In genomic region chr19:5662310-5662709, GRCm38 (mm10) we compare ENCODE assay signal across 8 mouse cellular contexts. TPM values are rescaled to one million over a fixed set of nuclear protein-coding genes. Genes with fewer than 3 reads are reported as not detected.
DNase-seq lines count a peak whose midpoint lies in the region; ATAC-seq and TF ChIP-seq lines count a peak whose summit lies in the region.

No protein-coding gene starts in this region.

- no peaks in the 10 kb centered on the region for H3K27me3 ChIP-seq in forebrain, embryonic 15.5 days
- no peaks in the 10 kb centered on the region for H3K27me3 ChIP-seq in liver, embryonic 15.5 days
- H3K27me3 ChIP-seq in splenic B cell, adult 2 months (ENCODE audit: control insufficient read depth, insufficient read depth, low read length, poor library complexity, severe bottlenecking) = no peaks in the 10 kb centered on the region

- H3K27ac ChIP-seq in left cerebral cortex, adult 2 months = peak overlapping the region; percentile 76; the same call in 1 of the 2 replicates
- H3K27ac ChIP-seq in forebrain, embryonic 15.5 days (replicated peaks) = 0 out of 2 replicates have a peak overlapping the region, but pooled peaks have one; percentile 39
- H3K27ac ChIP-seq in liver, embryonic 15.5 days (replicated peaks) = peak overlapping the region; percentile 98

- H3K4me2 ChIP-seq in forebrain, embryonic 15.5 days (replicated peaks) = peak overlapping the region; percentile 55; the same call in 1 of the 2 replicates
- peak overlapping the region; percentile 89 for H3K4me2 ChIP-seq in liver, embryonic 15.5 days

- H3K9me3 ChIP-seq in forebrain, embryonic 15.5 days = no peaks in the 10 kb centered on the region
- H3K9me3 ChIP-seq in liver, embryonic 15.5 days (replicated peaks) = no peaks in the 10 kb centered on the region

- intact Hi-C loops in left cerebral cortex, adult 2 months (cut with DNase I) = loop anchor here (2.0 kb wide), 1 partner anchor 66 kb away; the partner anchor contains the start of gene Fam89b
- intact Hi-C loops in left cerebral cortex, postnatal 4 days (cut with DNase I) = no loop called here

- H3K9ac ChIP-seq in forebrain, embryonic 15.5 days (replicated peaks) = no peak overlapping the region
- H3K9ac ChIP-seq in liver, embryonic 15.5 days = peak overlapping the region; percentile 87

- peaks cover 29% of the 10 kb centered on the region for H3K36me3 ChIP-seq in forebrain, embryonic 15.5 days
- H3K36me3 ChIP-seq in liver, embryonic 15.5 days (replicated peaks) = peaks cover 64% of the 10 kb centered on the region
- peaks cover 23% of the 10 kb centered on the region for H3K36me3 ChIP-seq in splenic B cell, adult 2 months (ENCODE audit: control insufficient read depth, insufficient read depth, low read length, poor library complexity, severe bottlenecking)

- ATAC-seq in forebrain, embryonic 15.5 days (replicated peaks) = no peak
- ATAC-seq in liver, embryonic 15.5 days (ENCODE audit: insufficient read depth) = no peak

- peak overlapping the region; percentile 47 for H3K4me3 ChIP-seq in left cerebral cortex, adult 2 months
- H3K4me3 ChIP-seq in forebrain, embryonic 15.5 days = peak overlapping the region; percentile 41
- peak overlapping the region; percentile 78 for H3K4me3 ChIP-seq in liver, embryonic 15.5 days (replicated peaks)

- no peak for TF ChIP-seq CTCF in left cerebral cortex, adult 2 months (IDR thresholded peaks at IDR 0.05)

- WGBS in forebrain, embryonic 15.5 days = 83% methylated on average over 8 of the region's 8 CpGs
- 54% methylated on average over 8 of the region's 8 CpGs for WGBS in liver, embryonic 15.5 days (ENCODE audit: insufficient replicate concordance)

- peaks cover 16% of the 10 kb centered on the region for H3K4me1 ChIP-seq in forebrain, embryonic 15.5 days
- H3K4me1 ChIP-seq in liver, embryonic 15.5 days (replicated peaks) = peaks cover 79% of the 10 kb centered on the region

- DNase-seq in left cerebral cortex, adult 2 months (ENCODE audit: extremely low spot score in 1 of 2, low spot score in 2 of 2) = no peak
- DNase-seq in left cerebral cortex, postnatal 4 days = no peak
- peak; percentile 91 for DNase-seq in splenic B cell, adult 2 months (ENCODE audit: low read depth, low spot score)
- no peak for DNase-seq in c-Kit-positive CD71-positive TER-119-positive erythroid progenitor cells, embryonic 14.5 days (ENCODE audit: low spot score)
- no peak for DNase-seq in cerebellum, postnatal 4 days (ENCODE audit: low spot score in 2 of 2)
- DNase-seq in gastrocnemius, postnatal 25 days = no peak

RNA-seq across cellular contexts. Expression of gene Sipa1, which starts 1.2 kb away (rescaled TPM):
- 10 to 100 TPM; 18.2 to 19.0 TPM for total RNA-seq in left cerebral cortex, adult 2 months (2021)
- 10 to 100 TPM; 31.1 to 33.3 TPM for total RNA-seq in left cerebral cortex, postnatal 4 days (2021)
- 14.1 and 15.5 TPM in 2 replicates for polyA plus RNA-seq in forebrain, embryonic 15.5 days (2015; fragmentation: Nextera tagmentation; extraction: Ambion mirVana)
- 28.2 and 32.5 TPM in 2 replicates for polyA plus RNA-seq in liver, embryonic 15.5 days (2015; fragmentation: Nextera tagmentation; extraction: Ambion mirVana)
- 10 to 100 TPM in 1 of 2 experiments, 1 to 10 TPM in 1; 10.0 to 11.5 TPM for total RNA-seq in gastrocnemius, postnatal 25 days (2021)

RNA-seq across cellular contexts. Expression of gene Rela, which starts 25.0 kb away (rescaled TPM):
- total RNA-seq in left cerebral cortex, adult 2 months (2021) = 10 to 100 TPM; 23.4 to 25.4 TPM
- 10 to 100 TPM; 29.6 to 34.8 TPM for total RNA-seq in left cerebral cortex, postnatal 4 days (2021)
- polyA plus RNA-seq in forebrain, embryonic 15.5 days (2015; fragmentation: Nextera tagmentation; extraction: Ambion mirVana) = 34.7 and 38.3 TPM in 2 replicates
- 23.3 and 24.2 TPM in 2 replicates for polyA plus RNA-seq in liver, embryonic 15.5 days (2015; fragmentation: Nextera tagmentation; extraction: Ambion mirVana)
- 10 to 100 TPM; 12.5 to 13.7 TPM for total RNA-seq in gastrocnemius, postnatal 25 days (2021)

RNA-seq across cellular contexts. Expression of gene Map3k11, which starts 26.2 kb away (rescaled TPM):
- total RNA-seq in left cerebral cortex, adult 2 months (2021) = 10 to 100 TPM; 16.2 to 17.0 TPM
- 10 to 100 TPM; 14.3 to 14.6 TPM for total RNA-seq in left cerebral cortex, postnatal 4 days (2021)
- polyA plus RNA-seq in forebrain, embryonic 15.5 days (2015; fragmentation: Nextera tagmentation; extraction: Ambion mirVana) = 12.2 and 13.0 TPM in 2 replicates
- polyA plus RNA-seq in liver, embryonic 15.5 days (2015; fragmentation: Nextera tagmentation; extraction: Ambion mirVana) = 16.8 and 18.4 TPM in 2 replicates
- total RNA-seq in gastrocnemius, postnatal 25 days (2021) = 10 to 100 TPM in 1 of 2 experiments, 1 to 10 TPM in 1; 8.3 to 10.9 TPM

RNA-seq across cellular contexts. Expression of gene Pcnx3, which starts 26.4 kb away (rescaled TPM):
- total RNA-seq in left cerebral cortex, adult 2 months (2021) = 10 to 100 TPM; 77.5 to 80.0 TPM
- total RNA-seq in left cerebral cortex, postnatal 4 days (2021) = 10 to 100 TPM; 87.7 to 91.7 TPM
- polyA plus RNA-seq in forebrain, embryonic 15.5 days (2015; fragmentation: Nextera tagmentation; extraction: Ambion mirVana) = 27.6 and 29.1 TPM in 2 replicates
- polyA plus RNA-seq in liver, embryonic 15.5 days (2015; fragmentation: Nextera tagmentation; extraction: Ambion mirVana) = 9.2 and 12.1 TPM in 2 replicates
- total RNA-seq in gastrocnemius, postnatal 25 days (2021) = 10 to 100 TPM; 13.5 to 13.8 TPM

RNA-seq across cellular contexts. Expression of gene Kcnk7, which starts 41.9 kb away (rescaled TPM):
- total RNA-seq in left cerebral cortex, adult 2 months (2021) = not detected
- total RNA-seq in left cerebral cortex, postnatal 4 days (2021) = not detected
- polyA plus RNA-seq in forebrain, embryonic 15.5 days (2015; fragmentation: Nextera tagmentation; extraction: Ambion mirVana) = 0.33 TPM in 1 of 2 replicates, not detected in the other
- 0.15 and 0.28 TPM in 2 replicates for polyA plus RNA-seq in liver, embryonic 15.5 days (2015; fragmentation: Nextera tagmentation; extraction: Ambion mirVana)
- not detected for total RNA-seq in gastrocnemius, postnatal 25 days (2021)

Comparison
In these comparisons a context has a peak if more than half of its experiments do, and no peak if none do; other contexts are left out.
1. H3K27ac ChIP-seq: peak in every context shown above with its lines; median percentile 98 in liver, embryonic 15.5 days; 76 in left cerebral cortex, adult 2 months; 39 in forebrain, embryonic 15.5 days.